Mouse (Mus musculus): ENCODE data around the gene Pigs.

- TF ChIP-seq CTCF (IDR thresholded peaks at IDR 0.05; ENCODE audit: low read depth) (no peak), EP300 (IDR thresholded peaks at IDR 0.05; ENCODE audit: low read depth) (no peak)
Observed at GRCm38 (mm10) chr11:78278853-78279252, 49.4 kb upstream of the Pigs start.

Measured in liver, postnatal 0 days (tissue).